Mouse (Mus musculus) layer of hippocampus, adult 2 months (tissue): Measurements from ENCODE around the gene Abhd8. TPM values are rescaled to one million over a fixed set of nuclear protein-coding genes. Genes with fewer than 3 reads are reported as not detected.
A peak's percentile ranks its signal among the peaks of the same experiment; 100 is the strongest.

ENCODE experiments used
- DNase-seq, 2 experiments: peaks; one replicate each; pipeline ENCODE4 v3.0.0; 2022; ENCODE audit warnings: low spot score in 2 of 2
- H3K27ac ChIP-seq: fragments of 200-600 bp; 2 replicates; pipeline ENCODE4 v1.8.1; 2022
- H3K4me3 ChIP-seq: fragments of 200-600 bp; 2 replicates; pipeline ENCODE4 v1.8.1; 2022; ENCODE audit warnings: mild to moderate bottlenecking
- CTCF ChIP-seq: fragments of 200-600 bp; conservative IDR thresholded peaks from 2 replicates; pipeline ENCODE4 v1.8.1; 2022; ENCODE audit warnings: antibody characterized with exemption, mild to moderate bottlenecking, moderate library complexity
- total RNA-seq, 2 experiments: library from RNA; stranded (reverse); gene quantifications; 2 replicates each; pipeline ENCODE4 v1.2.3; 2021

Gene Abhd8
- total RNA-seq, 2 experiments from 2014 or later, result 260 to 270 TPM

DNA sequence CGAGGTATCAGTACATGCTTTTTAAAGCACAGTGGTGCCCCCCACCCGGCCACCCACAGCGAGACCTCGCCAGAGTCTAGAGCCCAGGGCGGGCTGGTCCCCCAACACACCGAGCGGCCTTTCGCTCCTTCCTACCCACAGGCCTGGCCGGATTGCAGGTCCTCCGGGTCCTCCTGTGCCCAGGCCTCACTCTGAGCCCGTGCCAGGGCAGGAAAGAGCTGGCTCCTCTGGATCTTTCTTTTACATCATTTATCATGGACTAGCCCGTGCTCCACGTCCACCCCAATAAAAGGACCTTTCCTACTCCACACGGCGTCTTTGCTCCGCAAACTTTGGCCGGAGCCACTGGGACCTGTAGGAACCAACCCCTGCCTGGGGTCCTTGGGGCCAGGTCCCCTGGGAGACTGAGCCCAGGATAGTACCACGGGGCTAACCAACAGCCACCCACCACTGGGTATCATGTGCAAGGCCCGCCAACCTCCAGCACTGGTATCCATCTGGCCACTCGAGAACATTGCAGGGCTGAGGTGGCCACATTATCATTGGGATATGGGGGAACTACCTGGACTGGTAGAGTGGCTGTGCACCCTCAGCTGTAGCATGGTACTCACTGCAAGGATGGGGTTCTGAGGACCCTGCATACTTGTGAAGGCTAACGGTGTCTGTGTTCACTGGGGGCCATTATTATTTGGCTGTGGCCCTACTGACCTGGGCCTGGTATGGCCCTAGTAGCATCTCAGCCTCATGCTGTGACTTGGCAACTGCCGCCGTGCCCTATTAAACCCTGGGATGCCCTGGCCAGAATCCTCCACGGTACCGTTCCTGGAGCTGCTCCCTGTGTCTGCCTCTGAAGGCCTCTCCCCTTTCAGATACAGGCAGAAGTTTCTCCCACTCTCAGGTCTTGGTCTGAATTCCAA lies 11.6 kb upstream of the Abhd8 start:
- no peak for TF ChIP-seq CTCF
- H3K4me3 ChIP-seq, result no peak overlapping the region; the same call in 1 of the 2 replicates
- DNase-seq, result no peak
- peak overlapping the region; percentile 95; the same call in 1 of the 2 replicates for H3K27ac ChIP-seq

DNA sequence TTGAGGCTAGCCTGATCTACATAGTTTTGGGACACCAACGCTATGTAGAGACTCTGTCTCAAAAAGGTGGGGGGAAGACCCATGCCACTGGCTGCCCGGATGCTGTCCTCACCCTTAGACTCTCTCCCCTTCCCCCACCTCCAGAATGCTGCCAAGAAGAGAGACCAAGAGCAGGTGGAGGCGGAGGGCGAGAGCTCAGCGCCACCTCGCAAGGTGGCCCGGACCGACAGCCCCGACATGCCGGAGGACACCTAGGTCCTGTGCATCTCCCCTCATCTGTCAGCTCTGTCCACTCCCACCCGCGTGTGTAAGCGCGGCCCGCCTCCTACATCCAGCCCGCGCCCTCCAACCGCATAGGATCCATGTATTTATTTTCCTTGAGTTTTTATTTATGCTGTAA lies 10.9 kb upstream of the Abhd8 start:
- TF ChIP-seq CTCF, result no peak
- no peak for DNase-seq
- no peak overlapping the region for H3K27ac ChIP-seq
- H3K4me3 ChIP-seq, result no peak overlapping the region

DNA sequence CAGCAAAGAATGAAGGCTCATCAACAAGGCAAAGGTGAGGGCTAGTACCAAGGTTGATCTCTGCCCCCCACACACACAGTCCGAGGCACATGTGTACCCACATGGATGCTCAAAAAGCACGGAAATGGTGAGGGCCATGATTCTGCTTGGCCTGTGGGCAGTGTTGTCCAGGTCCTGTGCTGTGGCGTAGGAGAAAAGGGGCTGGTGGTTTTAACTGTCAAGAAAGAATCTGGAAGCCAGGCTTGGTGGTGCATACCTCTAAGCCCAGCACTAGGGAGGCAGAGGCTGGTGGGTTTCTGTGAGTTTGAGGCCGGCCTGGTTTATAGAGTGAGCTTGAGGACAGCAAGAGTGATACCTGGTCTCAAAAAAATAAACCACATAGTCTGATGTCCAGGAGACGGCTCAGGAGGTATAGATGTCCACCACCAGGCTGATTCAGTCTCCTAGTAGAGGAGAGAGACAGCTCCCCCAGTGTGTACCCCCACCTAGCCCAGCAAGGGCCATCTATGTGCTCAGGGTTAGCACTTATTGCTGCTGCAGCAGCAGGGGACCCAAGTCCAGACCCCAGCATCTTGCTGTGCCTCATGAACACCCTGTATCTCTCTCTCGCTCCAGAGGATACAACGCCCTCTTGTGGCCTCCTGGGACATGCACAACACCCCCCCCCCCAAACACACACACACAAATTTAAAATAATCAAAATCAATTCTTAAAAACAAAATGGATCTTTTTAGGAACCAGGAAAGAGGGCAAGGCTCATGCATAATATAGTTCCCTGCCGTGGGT lies 9.3 kb upstream of the Abhd8 start:
- TF ChIP-seq CTCF, result peak; percentile 69
- no peak for DNase-seq
- Histone ChIP-seq H3K4me3 (no peak overlapping the region), H3K27ac (no peak overlapping the region)

DNA sequence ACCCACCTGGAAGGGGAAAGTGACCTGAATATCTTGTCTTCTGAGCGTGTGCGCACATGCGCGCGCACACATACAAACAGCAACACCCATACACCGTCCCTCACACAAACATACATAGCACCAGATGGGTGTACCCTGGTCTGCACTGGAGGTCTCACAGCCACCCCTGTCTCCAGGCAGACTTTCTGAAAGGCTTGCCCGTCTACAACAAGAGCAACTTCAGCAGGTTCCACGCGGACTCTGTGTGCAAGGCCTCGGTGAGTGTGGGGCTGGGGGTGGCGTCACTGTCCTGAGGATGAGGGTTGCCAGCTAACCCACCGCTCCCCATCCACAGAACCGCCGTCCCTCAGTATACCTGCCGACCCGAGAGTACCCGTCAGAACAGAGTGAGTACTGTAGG lies 8.4 kb upstream of the Abhd8 start:
- Histone ChIP-seq H3K4me3 (no peak overlapping the region), H3K27ac (no peak overlapping the region)
- no peak for DNase-seq
- TF ChIP-seq CTCF, result no peak

DNA sequence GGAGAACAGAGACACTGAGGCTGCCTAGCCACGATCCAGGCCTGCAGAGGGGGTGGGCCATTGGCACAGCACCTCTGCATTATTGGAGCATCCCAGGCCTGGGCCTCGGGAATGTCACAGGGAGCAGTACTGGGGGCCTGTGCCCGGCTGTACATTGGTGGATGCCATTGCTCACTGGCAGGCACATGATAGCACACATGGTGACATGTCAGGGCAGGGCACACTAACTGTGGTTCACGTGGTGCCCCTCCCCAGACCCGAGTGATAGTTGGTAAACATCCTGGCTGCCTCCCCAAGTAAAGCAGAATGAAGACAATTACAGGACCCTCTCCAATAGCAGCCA lies 7.4 kb upstream of the Abhd8 start:
- no peak for DNase-seq
- TF ChIP-seq CTCF, result no peak
- H3K4me3 ChIP-seq, result no peak overlapping the region
- H3K27ac ChIP-seq, result no peak overlapping the region

DNA sequence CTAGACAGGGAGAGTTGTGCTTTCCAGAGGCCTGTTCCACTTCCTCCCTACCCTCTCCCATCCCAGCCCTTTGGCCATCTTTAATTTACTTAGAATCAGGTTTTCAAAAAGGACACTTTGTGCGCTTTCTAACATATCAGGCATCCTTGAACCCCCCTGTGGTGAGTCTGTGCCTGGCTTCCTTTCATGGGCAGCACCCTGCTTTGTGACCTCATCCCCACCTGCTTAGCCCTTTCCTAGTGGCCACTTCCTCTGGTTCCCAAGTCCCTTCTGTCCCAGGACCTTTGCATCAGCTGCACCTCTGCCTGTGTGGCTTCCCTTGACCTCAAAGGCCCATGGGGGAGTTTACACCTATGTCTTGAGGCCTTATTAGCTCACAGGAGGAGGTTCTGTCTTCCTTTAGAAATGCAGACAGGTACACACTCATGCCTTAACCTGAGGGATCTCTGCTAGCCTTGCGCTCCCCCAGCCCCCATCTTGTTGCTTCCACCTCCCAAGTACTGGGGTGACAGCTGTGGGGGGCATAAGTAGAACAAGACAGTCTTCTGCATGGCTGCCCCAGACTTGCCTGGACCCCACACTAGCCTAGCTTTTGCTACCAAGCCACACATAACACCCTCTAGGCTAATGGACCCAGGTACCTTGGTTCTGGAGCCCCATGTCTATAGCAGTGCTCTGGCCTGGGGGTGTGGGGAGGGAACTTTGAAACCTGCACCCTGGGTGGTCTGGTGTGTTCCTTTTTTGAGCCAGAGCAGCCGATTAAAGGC lies 6.9 kb upstream of the Abhd8 start:
- no peak for DNase-seq
- Histone ChIP-seq H3K27ac (peak overlapping the region; percentile 97), H3K4me3 (peak overlapping the region; percentile 72)
- TF ChIP-seq CTCF, result no peak

DNA sequence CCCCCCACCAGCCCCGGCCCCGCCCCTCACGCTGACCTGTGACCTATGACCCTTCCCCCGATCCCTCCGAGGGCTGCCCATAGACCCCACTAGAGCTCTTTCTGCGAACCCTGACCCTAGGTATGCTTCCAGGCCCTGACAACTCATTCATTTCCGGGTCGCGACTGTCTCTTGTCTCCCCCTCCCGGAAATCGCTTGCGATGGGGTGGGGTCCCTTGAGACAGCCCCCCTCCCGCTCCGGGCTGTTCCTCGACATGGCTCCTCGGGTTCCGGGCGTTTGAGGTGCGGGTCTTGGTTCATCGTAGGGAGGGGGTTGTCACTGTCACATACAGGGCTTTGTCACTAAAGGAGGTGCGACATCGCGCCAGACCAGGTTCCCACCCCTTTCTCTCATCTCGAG lies 6.0 kb upstream of the Abhd8 start:
- peak in 1 of 2 experiments; percentile 48 for DNase-seq
- Histone ChIP-seq H3K27ac (peak overlapping the region; percentile 97), H3K4me3 (peak overlapping the region; percentile 72)
- no peak for TF ChIP-seq CTCF

DNA sequence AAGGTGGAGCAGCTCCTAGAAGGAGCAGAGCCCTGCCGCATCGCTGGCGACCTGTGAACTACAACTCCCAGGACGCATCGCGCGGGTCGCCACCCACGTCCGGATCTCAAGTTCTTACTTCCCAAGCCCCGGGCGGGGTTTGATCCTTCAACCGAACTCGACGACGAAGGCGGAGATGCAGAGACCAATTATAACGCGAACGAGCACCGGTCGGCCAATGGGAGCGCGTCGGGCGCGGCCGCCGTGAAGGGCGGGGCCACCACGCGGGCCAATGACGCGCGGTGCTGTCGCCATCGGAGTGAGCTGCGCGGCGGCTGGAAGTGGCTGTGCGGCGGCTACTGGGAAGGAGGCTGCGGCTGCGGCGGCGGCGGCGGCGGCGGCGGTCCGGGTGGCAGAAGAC lies 5.5 kb upstream of the Abhd8 start, which contains the start of gene Dda1:
Gene Dda1, plus strand, starts transcription at position 284 of the 400 bp plus-strand sequence.
- Histone ChIP-seq H3K27ac (peak within 1 kb of the TSS; percentile 97), H3K4me3 (peak within 1 kb of the TSS; percentile 72)
- TF ChIP-seq CTCF, result no peak
- DNase-seq, result peak; percentile 97 to 99

DNA sequence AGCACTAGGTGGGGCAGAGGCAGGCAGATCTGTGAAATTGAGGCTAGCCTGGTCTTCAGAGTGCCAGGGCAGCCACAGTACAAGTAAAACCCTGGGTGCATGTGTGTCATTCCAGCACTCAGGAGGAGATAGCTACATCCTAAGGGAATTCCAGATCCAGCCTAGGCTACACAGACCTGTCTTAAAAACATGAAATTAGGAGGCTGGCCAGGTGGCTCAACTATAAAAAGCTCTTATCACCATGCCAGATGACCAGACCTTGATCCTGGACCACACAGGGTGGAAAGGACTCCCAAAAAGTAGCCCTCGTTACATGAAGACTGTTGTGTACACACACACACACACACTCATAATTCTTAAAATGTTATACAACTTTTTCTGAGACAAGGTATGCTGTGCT lies 4.5 kb upstream of the Abhd8 start:
- Histone ChIP-seq H3K27ac (no peak overlapping the region), H3K4me3 (no peak overlapping the region)
- DNase-seq, result no peak
- TF ChIP-seq CTCF, result no peak

DNA sequence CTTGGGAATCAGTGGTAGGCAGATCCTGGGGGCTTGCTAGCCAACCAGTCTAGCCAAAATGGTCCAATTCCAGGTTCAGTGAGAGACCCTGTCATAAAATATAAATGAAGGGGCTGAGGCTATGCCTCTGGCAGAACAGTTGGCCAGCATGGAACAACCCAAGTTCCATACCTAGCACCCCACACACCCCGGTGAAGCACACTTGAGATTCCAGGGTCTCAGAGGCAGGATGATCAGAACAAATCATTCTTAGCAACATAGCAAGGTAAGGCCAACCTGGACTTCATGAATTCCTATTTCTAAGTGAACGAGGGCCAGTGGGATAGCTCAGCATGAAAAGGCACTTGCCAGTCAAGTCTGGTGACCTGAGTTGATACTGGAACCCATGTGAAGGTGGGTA lies 3.7 kb upstream of the Abhd8 start:
- no peak for DNase-seq
- H3K4me3 ChIP-seq, result no peak overlapping the region
- TF ChIP-seq CTCF, result no peak

DNA sequence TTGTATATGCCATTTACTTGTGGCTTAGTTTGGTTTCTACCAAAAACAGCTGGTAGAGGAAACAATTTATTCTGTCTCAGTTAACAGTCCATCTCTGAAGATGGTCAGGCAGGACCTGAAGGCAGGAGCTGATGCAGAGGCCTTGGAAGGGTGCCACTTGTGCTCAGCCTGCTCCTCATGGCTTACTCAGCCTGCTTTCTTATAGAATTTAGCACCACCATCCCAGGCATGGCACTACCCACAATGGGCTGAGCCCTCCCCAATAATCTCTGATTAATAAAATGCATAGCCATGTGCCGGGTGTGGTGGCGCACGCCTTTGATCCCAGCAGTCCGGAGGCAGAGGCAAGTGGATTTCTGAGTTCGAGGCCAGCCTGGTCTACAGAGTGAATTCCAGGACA lies 2.7 kb upstream of the Abhd8 start:
- Histone ChIP-seq H3K4me3 (no peak overlapping the region), H3K27ac (no peak overlapping the region)
- no peak for TF ChIP-seq CTCF
- no peak for DNase-seq

More for the DNA sequence above, 3.7 kb upstream of the Abhd8 start:
- H3K27ac ChIP-seq, result no peak overlapping the region

DNA sequence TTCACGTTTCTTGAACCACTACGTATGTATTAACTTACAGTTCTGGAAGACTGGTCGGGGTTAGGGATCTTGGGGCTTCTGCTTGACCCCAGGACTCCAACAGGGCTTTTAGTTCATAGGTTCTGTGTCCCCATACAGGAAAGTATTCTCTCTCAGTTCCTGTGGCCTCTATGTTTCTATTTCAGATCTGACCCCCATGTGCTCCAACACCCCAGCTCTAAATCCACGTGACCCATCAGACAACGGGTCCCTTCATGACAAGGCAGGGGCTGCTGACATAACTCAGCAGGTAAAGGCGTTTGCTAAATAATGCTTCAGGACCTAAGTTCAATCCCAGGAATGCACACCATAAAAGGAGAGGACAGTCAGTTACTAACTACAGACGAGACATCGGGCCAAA lies 2.3 kb upstream of the Abhd8 start:
- DNase-seq, result no peak
- Histone ChIP-seq H3K4me3 (peak overlapping the region; percentile 64), H3K27ac (peak overlapping the region; percentile 95)
- TF ChIP-seq CTCF, result no peak
